Mouse (Mus musculus): ENCODE measurements around the gene Pif1. TPM values are rescaled to one million over a fixed set of nuclear protein-coding genes. Genes with fewer than 3 reads are reported as not detected.

Gene Pif1
- polyA plus RNA-seq, 1 experiment: 4.6 TPM

GRCm38 (mm10) chr9:65587270-65587572 lies 261 bp downstream of the Pif1 start:
- 0% methylated on average over 6 of the region's 6 CpGs for WGBS
- DNase-seq (ENCODE audit: low read depth, low spot score): no peak

GRCm38 (mm10) chr9:65587573-65588358 lies 806 bp downstream of the Pif1 start:
- no peak for DNase-seq (ENCODE audit: low read depth, low spot score)
- under 1% methylated on average over 64 of the region's 64 CpGs for WGBS

GRCm38 (mm10) chr9:65589091-65589490 lies 2.1 kb downstream of the Pif1 start:
- 94% methylated on average over 3 of the region's 3 CpGs for WGBS
- DNase-seq (ENCODE audit: low read depth, low spot score): no peak

- WGBS: 92% methylated on average over 3 of the region's 3 CpGs
- no peak for DNase-seq (ENCODE audit: low read depth, low spot score)
Measured at GRCm38 (mm10) chr9:65592721-65593120, 5.8 kb downstream of the Pif1 start.

- no peak for DNase-seq (ENCODE audit: low read depth, low spot score)
- WGBS: 85% methylated on average over 9 of the region's 9 CpGs
Measured at GRCm38 (mm10) chr9:65593596-65593995, 6.6 kb downstream of the Pif1 start.

DNA sequence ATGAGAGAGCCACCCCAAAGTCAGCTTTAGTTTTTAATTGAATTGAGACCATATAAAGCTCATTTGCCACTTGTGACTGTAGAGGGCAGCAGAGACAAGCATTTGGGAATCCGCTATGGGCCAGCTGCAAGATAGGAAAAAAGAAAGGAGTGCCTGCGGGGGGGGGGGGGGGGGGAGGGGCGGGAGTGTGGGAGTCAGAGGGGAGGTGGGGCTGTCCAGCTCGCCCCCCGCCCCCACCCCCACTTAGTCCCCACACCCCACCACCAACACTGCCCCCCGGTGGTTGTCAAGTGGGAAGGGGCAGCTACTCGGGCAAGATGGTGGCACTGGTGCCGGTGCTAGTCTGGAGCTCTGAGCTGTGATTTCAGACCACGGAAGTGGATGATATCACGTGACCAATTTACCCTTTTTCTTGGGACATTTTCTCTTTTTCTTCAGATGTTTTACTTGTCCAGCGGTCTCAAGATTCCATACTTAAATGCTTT lies 11.8 kb downstream of the Pif1 start:
- no peak for DNase-seq (ENCODE audit: low read depth, low spot score)
- WGBS: 48% methylated on average over 7 of the region's 11 CpGs

DNA sequence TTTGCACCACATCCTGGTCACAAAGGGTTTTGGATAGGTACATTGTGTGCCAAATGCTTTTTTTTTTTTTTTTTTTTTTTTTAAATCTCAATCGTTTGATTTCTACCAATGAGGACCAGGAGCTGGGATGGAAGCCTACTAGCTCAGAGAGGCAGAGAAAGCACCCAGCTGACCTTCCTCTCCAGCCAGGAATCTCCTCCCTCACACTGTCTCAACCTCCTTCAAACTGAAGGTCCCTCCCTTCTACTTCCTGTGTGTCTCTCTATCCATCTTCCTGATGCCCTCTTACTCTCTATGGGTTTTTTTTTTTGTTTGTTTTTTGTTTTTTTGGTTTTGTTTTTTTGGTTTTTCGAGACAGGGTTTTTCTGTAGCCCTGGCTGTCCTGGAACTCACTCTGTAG lies 14.0 kb downstream of the Pif1 start:
- WGBS: 51% methylated on average over 2 of the region's 2 CpGs
- no peak for DNase-seq (ENCODE audit: low read depth, low spot score)

GRCm38 (mm10) chr9:65603401-65604102 lies 16.6 kb downstream of the Pif1 start:
- 66% methylated on average over 8 of the region's 8 CpGs for WGBS
- DNase-seq (ENCODE audit: low read depth, low spot score): no peak

GRCm38 (mm10) chr9:65605471-65606136 lies 18.6 kb downstream of the Pif1 start:
- 11% methylated on average over 9 of the region's 9 CpGs for WGBS
- DNase-seq (ENCODE audit: low read depth, low spot score): peak; percentile 57

- 68% methylated on average over 9 of the region's 9 CpGs for WGBS
- no peak for DNase-seq (ENCODE audit: low read depth, low spot score)
Measured at GRCm38 (mm10) chr9:65606321-65607109, 19.6 kb downstream of the Pif1 start.

- WGBS: 54% methylated on average over 2 of the region's 2 CpGs
- no peak for DNase-seq (ENCODE audit: low read depth, low spot score)
Measured at GRCm38 (mm10) chr9:65607120-65607519, 20.2 kb downstream of the Pif1 start.

GRCm38 (mm10) chr9:65611969-65612486 lies 25.1 kb downstream of the Pif1 start:
- 76% methylated on average over 5 of the region's 5 CpGs for WGBS

GRCm38 (mm10) chr9:65613098-65613497 lies 26.1 kb downstream of the Pif1 start:
- DNase-seq (ENCODE audit: low read depth, low spot score): no peak
- WGBS: 69% methylated on average over 2 of the region's 2 CpGs

More at GRCm38 (mm10) chr9:65611969-65612486, 25.1 kb downstream of the Pif1 start:
- no peak for DNase-seq (ENCODE audit: low read depth, low spot score)

- WGBS: 57% methylated on average over 3 of the region's 3 CpGs
- DNase-seq (ENCODE audit: low read depth, low spot score): no peak
Measured at GRCm38 (mm10) chr9:65619311-65619710, 32.4 kb downstream of the Pif1 start.

DNA sequence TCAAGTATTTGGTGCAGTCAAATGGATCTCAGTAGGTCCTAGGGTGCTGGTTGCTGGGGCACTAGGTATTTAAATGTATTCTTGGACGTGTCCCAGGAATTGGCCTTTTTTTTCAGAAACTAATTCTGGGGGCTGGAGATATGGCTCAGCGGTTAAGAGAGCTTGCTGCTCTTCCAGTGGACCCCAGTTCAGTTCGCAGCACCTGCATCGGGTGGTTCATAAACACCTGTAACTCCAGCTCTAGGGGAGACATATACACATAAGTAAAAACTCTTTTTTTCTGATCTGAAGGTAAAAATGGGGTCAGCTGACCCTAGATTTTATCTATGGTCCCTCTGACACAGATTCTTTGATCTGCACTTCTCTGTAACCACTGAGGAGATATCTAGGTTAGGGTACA lies 34.2 kb downstream of the Pif1 start:
- 92% methylated on average over 4 of the region's 4 CpGs for WGBS
- no peak for DNase-seq (ENCODE audit: low read depth, low spot score)

DNA sequence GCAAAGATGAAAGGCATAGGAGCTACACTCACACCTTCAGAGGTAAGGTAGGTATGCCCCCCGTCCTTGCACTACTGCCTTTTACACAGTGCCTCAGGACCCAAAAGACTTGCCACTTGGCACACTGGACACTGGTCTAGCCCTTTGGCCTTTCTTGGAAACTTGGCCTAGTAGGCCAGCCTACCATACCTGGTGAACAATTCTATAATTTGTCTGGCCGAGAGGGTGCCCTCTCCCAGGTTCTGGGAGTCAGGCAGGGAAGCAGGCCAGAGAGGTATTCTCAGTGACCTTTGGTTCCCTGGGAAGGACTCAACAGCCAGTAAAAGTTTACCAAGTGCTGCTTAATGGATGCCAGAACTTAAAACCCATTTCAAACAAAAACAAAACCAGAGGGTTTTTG lies 34.7 kb downstream of the Pif1 start:
- WGBS: 70% methylated on average over 2 of the region's 2 CpGs
- DNase-seq (ENCODE audit: low read depth, low spot score): no peak

GRCm38 (mm10) chr9:65622826-65623225 lies 35.9 kb downstream of the Pif1 start:
- DNase-seq (ENCODE audit: low read depth, low spot score): no peak
- 94% methylated on average over 5 of the region's 5 CpGs for whole genome bisulfite sequencing

DNA sequence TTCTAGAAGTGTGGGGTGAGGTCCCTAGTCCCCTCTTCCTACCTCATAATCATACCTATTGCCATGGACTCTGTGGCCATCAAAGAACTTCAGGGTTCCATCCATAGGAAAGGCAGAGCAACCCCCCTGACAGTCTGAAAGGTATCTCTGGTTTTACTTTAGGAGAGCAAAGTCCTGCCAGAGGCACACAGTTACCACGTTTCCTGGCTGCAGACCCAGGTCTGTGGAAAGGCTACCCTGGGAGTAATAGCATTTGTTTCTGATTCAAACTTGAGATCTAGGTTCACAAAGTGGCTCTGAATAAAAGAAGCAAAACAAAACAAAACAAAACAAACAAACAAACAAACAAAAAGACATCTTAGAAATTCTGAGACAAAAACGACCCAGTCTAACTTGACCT lies 37.3 kb downstream of the Pif1 start:
- WGBS: 57% methylated on average over 2 of the region's 2 CpGs
- no peak for DNase-seq (ENCODE audit: low read depth, low spot score)

GRCm38 (mm10) chr9:65629025-65629766 lies 42.2 kb downstream of the Pif1 start, which contains the start of gene Rbpms2:
TSS of gene Rbpms2 (plus strand) at chr9:65629648.
- no peak for DNase-seq (ENCODE audit: low read depth, low spot score)
- 8% methylated on average over 40 of the region's 40 CpGs for WGBS

Data from large intestine, adult 2 months (tissue).